13 mouse cellular contexts compared by ENCODE assay signal in genomic region chr9:101464727-101465427, GRCm38 (mm10).
DNase-seq lines count a peak whose midpoint lies in the region; ATAC-seq and TF ChIP-seq lines count a peak whose summit lies in the region.
"Had no signal": no experiment of that assay in that cellular context is flagged by ENCODE, and none has a peak within 500 bp of the region (broad histone marks: within the 10 kb centered on the region; RNA-seq: fewer than 3 reads in every experiment).

No protein-coding gene starts in this region.

- H3K36me3 ChIP-seq in hindbrain, embryonic 15.5 days, result no peaks in the 10 kb centered on the region
- H3K36me3 ChIP-seq in hindbrain, embryonic 11.5 days (ENCODE audit: control insufficient read depth, insufficient read depth, low read length), result no peaks in the 10 kb centered on the region
- H3K36me3 ChIP-seq in forebrain, embryonic 11.5 days (ENCODE audit: control insufficient read depth, insufficient read depth, low read length), result no peaks in the 10 kb centered on the region
- H3K36me3 ChIP-seq in lung, postnatal 0 days (ENCODE audit: insufficient read depth, low read length), result no peaks in the 10 kb centered on the region
- H3K36me3 ChIP-seq: heart, embryonic 12.5 days had no signal

- no peak overlapping the region for H3K27ac ChIP-seq in hindbrain, embryonic 15.5 days (replicated peaks)
- H3K27ac ChIP-seq in hindbrain, embryonic 11.5 days (ENCODE audit: low read depth, low read length), result no peak overlapping the region
- H3K27ac ChIP-seq in forebrain, embryonic 11.5 days (ENCODE audit: low read depth, low read length), result no peak overlapping the region
- no peak overlapping the region for H3K27ac ChIP-seq in lung, postnatal 0 days (ENCODE audit: low read length)
- H3K27ac ChIP-seq: kidney, postnatal 0 days had no signal

- no peak for DNase-seq in hindbrain, embryonic 11.5 days (ENCODE audit: low spot score)
- DNase-seq in forebrain, embryonic 11.5 days (ENCODE audit: low spot score), result no peak
- no peak for DNase-seq in lung, postnatal 0 days (ENCODE audit: low spot score)
- DNase-seq in retina, embryonic 14.5 days (ENCODE audit: low spot score), result peak; percentile 51
- no peak for DNase-seq in adrenal gland, adult 8-10 months
- DNase-seq in thymus, postnatal 14 days, result no peak
- no peak for DNase-seq in testis, postnatal 14 days (ENCODE audit: low spot score)
- DNase-seq: adrenal gland, postnatal 36 days; gastrocnemius, postnatal 36 days had no signal

- H3K4me3 ChIP-seq in hindbrain, embryonic 15.5 days, result no peak overlapping the region
- no peak overlapping the region for H3K4me3 ChIP-seq in hindbrain, embryonic 11.5 days (ENCODE audit: low read depth, low read length)
- H3K4me3 ChIP-seq in forebrain, embryonic 11.5 days (ENCODE audit: low read depth, low read length), result no peak overlapping the region
- no peak overlapping the region for H3K4me3 ChIP-seq in lung, postnatal 0 days (ENCODE audit: low read depth, low read length)
- H3K4me3 ChIP-seq: heart, embryonic 12.5 days had no signal

- no peaks in the 10 kb centered on the region for H3K9me3 ChIP-seq in hindbrain, embryonic 15.5 days
- no peaks in the 10 kb centered on the region for H3K9me3 ChIP-seq in hindbrain, embryonic 11.5 days (ENCODE audit: control insufficient read depth, low read length)
- H3K9me3 ChIP-seq in forebrain, embryonic 11.5 days (ENCODE audit: control insufficient read depth, low read length), result no peaks in the 10 kb centered on the region
- H3K9me3 ChIP-seq in lung, postnatal 0 days (ENCODE audit: low read length), result no peaks in the 10 kb centered on the region
- H3K9me3 ChIP-seq: heart, embryonic 12.5 days had no signal

- H3K4me1 ChIP-seq in hindbrain, embryonic 15.5 days (replicated peaks), result peaks cover under 1% of the 10 kb centered on the region; the same call in 1 of the 2 replicates
- H3K4me1 ChIP-seq in hindbrain, embryonic 11.5 days (replicated peaks; ENCODE audit: control insufficient read depth, insufficient read depth, low read length), result no peaks in the 10 kb centered on the region
- peaks cover 2% of the 10 kb centered on the region; the same call in 1 of the 2 replicates for H3K4me1 ChIP-seq in forebrain, embryonic 11.5 days (replicated peaks; ENCODE audit: control insufficient read depth, insufficient read depth, low read length)
- no peaks in the 10 kb centered on the region for H3K4me1 ChIP-seq in lung, postnatal 0 days (ENCODE audit: insufficient read depth, low read depth, low read length)
- H3K4me1 ChIP-seq: heart, embryonic 12.5 days had no signal

- no peak for TF ChIP-seq CTCF in lung, postnatal 0 days (IDR thresholded peaks at IDR 0.05)

- no peak for TF ChIP-seq EP300 in lung, postnatal 0 days (IDR thresholded peaks at IDR 0.05)

- peak overlapping the region; percentile 1; the same call in 1 of the 2 replicates for H3K4me2 ChIP-seq in hindbrain, embryonic 15.5 days
- H3K4me2 ChIP-seq in hindbrain, embryonic 11.5 days (replicated peaks; ENCODE audit: low read depth, low read length), result no peak overlapping the region
- 0 out of 2 replicates have a peak overlapping the region, but pooled peaks have one; percentile 3 for H3K4me2 ChIP-seq in forebrain, embryonic 11.5 days (ENCODE audit: low read depth, low read length, severe bottlenecking)
- H3K4me2 ChIP-seq in lung, postnatal 0 days (replicated peaks; ENCODE audit: low read depth, low read length), result peak overlapping the region; percentile 17; the same call in 1 of the 2 replicates
- H3K4me2 ChIP-seq: heart, embryonic 12.5 days; liver, embryonic 11.5 days had no signal

- no peaks in the 10 kb centered on the region for H3K27me3 ChIP-seq in hindbrain, embryonic 15.5 days
- no peaks in the 10 kb centered on the region for H3K27me3 ChIP-seq in hindbrain, embryonic 11.5 days (ENCODE audit: control insufficient read depth, insufficient read depth, low read length)
- no peaks in the 10 kb centered on the region for H3K27me3 ChIP-seq in forebrain, embryonic 11.5 days (ENCODE audit: control insufficient read depth, insufficient read depth, low read length)
- H3K27me3 ChIP-seq in lung, postnatal 0 days (replicated peaks; ENCODE audit: insufficient read depth, low read length), result no peaks in the 10 kb centered on the region
- H3K27me3 ChIP-seq: heart, embryonic 12.5 days had no signal

- H3K9ac ChIP-seq in hindbrain, embryonic 15.5 days, result no peak overlapping the region
- H3K9ac ChIP-seq in hindbrain, embryonic 11.5 days (ENCODE audit: low read depth, low read length), result no peak overlapping the region
- H3K9ac ChIP-seq in forebrain, embryonic 11.5 days (ENCODE audit: low read length), result no peak overlapping the region
- H3K9ac ChIP-seq in lung, postnatal 0 days (replicated peaks; ENCODE audit: low read depth), result no peak overlapping the region
- H3K9ac ChIP-seq: heart, embryonic 12.5 days had no signal

- no peak for ATAC-seq in hindbrain, embryonic 15.5 days (ENCODE audit: low FRiP score, low read depth)
- no peak for ATAC-seq in hindbrain, embryonic 11.5 days (ENCODE audit: low FRiP score)
- ATAC-seq in forebrain, embryonic 11.5 days (replicated peaks; ENCODE audit: low FRiP score), result no peak
- ATAC-seq in lung, postnatal 0 days, result no peak

- WGBS in hindbrain, embryonic 15.5 days, result 38% methylated on average over 18 of the region's 18 CpGs
- WGBS in hindbrain, embryonic 11.5 days, result 59% methylated on average over 18 of the region's 18 CpGs
- 45% methylated on average over 18 of the region's 18 CpGs for WGBS in forebrain, embryonic 11.5 days
- 55% methylated on average over 18 of the region's 18 CpGs for WGBS in lung, postnatal 0 days
